ENCODE assay signal across 29 mouse cellular contexts in the genomic region with DNA sequence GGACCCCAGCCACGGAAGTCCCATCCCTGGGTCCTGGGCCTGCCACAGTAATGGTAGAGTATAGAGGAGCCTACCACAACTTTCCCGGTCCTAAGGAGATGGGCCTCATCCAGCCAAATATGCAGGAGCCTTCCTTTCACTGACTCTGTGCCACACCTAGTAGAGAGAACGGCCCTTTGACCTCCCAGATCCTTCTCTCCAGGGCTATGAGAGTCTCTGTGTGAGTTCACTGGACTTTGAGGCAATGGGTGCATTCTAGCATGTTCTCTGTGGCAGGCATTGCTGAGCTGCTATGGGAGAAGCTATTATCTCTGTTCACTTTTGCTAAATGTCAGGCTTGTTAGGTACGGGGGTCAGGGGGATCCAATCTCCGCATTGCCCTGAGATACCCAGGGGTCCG. TPM values are rescaled to one million over a fixed set of nuclear protein-coding genes. Genes with fewer than 3 reads are reported as not detected.
"Had no signal": no experiment of that assay in that cellular context is flagged by ENCODE, and none has a peak within 500 bp of the region (broad histone marks: within the 10 kb centered on the region; RNA-seq: fewer than 3 reads in every experiment).

No protein-coding gene starts in this region.

- H3K4me3 ChIP-seq: left cerebral cortex, adult 2 months; liver, embryonic 12.5 days; liver, embryonic 15.5 days; lung, embryonic 15.5 days; megakaryocyte, embryonic 14.5 days; midbrain, embryonic 10.5 days; midbrain, embryonic 15.5 days; neural tube, embryonic 12.5 days; neural tube, embryonic 15.5 days; stomach, embryonic 15.5 days had no signal

- H3K9me3 ChIP-seq: liver, embryonic 12.5 days; liver, embryonic 15.5 days; lung, embryonic 15.5 days; midbrain, embryonic 10.5 days; midbrain, embryonic 15.5 days; neural tube, embryonic 12.5 days; stomach, embryonic 15.5 days had no signal

- H3K9ac ChIP-seq: liver, embryonic 12.5 days; liver, embryonic 15.5 days; lung, embryonic 15.5 days; midbrain, embryonic 15.5 days; neural tube, embryonic 12.5 days; neural tube, embryonic 15.5 days; stomach, embryonic 15.5 days had no signal

- H3K4me1 ChIP-seq: liver, embryonic 12.5 days; liver, embryonic 15.5 days; lung, embryonic 15.5 days; megakaryocyte, embryonic 14.5 days; midbrain, embryonic 15.5 days; neural tube, embryonic 12.5 days; neural tube, embryonic 15.5 days; stomach, embryonic 15.5 days had no signal

- ATAC-seq: inflammation-experienced regulatory T-cells, adult 6 months; liver, embryonic 12.5 days; midbrain, embryonic 15.5 days had no signal

- H3K27ac ChIP-seq: kidney, postnatal 0 days; left cerebral cortex, adult 2 months; liver, embryonic 12.5 days; liver, embryonic 15.5 days; lung, embryonic 15.5 days; midbrain, embryonic 15.5 days; neural tube, embryonic 12.5 days; neural tube, embryonic 15.5 days; stomach, embryonic 15.5 days had no signal

- H3K27me3 ChIP-seq: liver, embryonic 12.5 days; liver, embryonic 15.5 days; lung, embryonic 15.5 days; midbrain, embryonic 15.5 days; neural tube, embryonic 12.5 days; neural tube, embryonic 15.5 days; stomach, embryonic 15.5 days had no signal

- H3K36me3 ChIP-seq: liver, embryonic 12.5 days; liver, embryonic 15.5 days; lung, embryonic 15.5 days; midbrain, embryonic 10.5 days; midbrain, embryonic 15.5 days; neural tube, embryonic 12.5 days; neural tube, embryonic 15.5 days; stomach, embryonic 15.5 days had no signal

- DNase-seq: layer of hippocampus, postnatal 36 days; lung, adult 18-20 months; lung, postnatal 10 days; lung, postnatal 36 days; right cerebral cortex, adult 18-20 months; right cerebral cortex, postnatal 14 days; right cerebral cortex, postnatal 4 days; spleen, adult 18-20 months; thymus, postnatal 36 days had no signal

- H3K4me2 ChIP-seq: liver, embryonic 12.5 days; liver, embryonic 15.5 days; lung, embryonic 15.5 days; midbrain, embryonic 15.5 days; neural tube, embryonic 12.5 days; neural tube, embryonic 15.5 days; stomach, embryonic 15.5 days had no signal

RNA-seq across cellular contexts. Expression of a gene that starts 18.3 kb away (rescaled TPM):
- total RNA-seq: layer of hippocampus, adult 8-10 months; layer of hippocampus, postnatal 10 days; layer of hippocampus, postnatal 36 days; left cerebral cortex, adult 2 months; left cerebral cortex, postnatal 10 days; left cerebral cortex, postnatal 36 days had no signal
- polyA plus RNA-seq: inflammation-experienced regulatory T-cells, adult 6 months; kidney, embryonic 14.5 days; kidney, postnatal 0 days; limb, embryonic 11.5 days; limb, embryonic 14.5 days; liver, embryonic 12.5 days; liver, embryonic 15.5 days; lung, embryonic 15.5 days; midbrain, embryonic 10.5 days; midbrain, embryonic 15.5 days; neural tube, embryonic 12.5 days; neural tube, embryonic 15.5 days; stomach, embryonic 15.5 days; urinary bladder, adult 2 months had no signal

RNA-seq across cellular contexts. Expression of a gene that starts 25.6 kb away (rescaled TPM):
- total RNA-seq: layer of hippocampus, postnatal 10 days; left cerebral cortex, adult 2 months had no signal
- polyA plus RNA-seq: inflammation-experienced regulatory T-cells, adult 6 months; limb, embryonic 11.5 days; midbrain, embryonic 10.5 days; midbrain, embryonic 15.5 days; neural tube, embryonic 12.5 days had no signal

RNA-seq across cellular contexts. Expression of a gene that starts 37.4 kb away (rescaled TPM):
- total RNA-seq: layer of hippocampus, adult 8-10 months; layer of hippocampus, postnatal 10 days; layer of hippocampus, postnatal 36 days; left cerebral cortex, adult 2 months; left cerebral cortex, postnatal 10 days; left cerebral cortex, postnatal 36 days had no signal
- polyA plus RNA-seq: inflammation-experienced regulatory T-cells, adult 6 months; kidney, embryonic 14.5 days; kidney, postnatal 0 days; limb, embryonic 11.5 days; liver, embryonic 12.5 days; liver, embryonic 15.5 days; lung, embryonic 15.5 days; midbrain, embryonic 10.5 days; midbrain, embryonic 15.5 days; neural tube, embryonic 12.5 days; neural tube, embryonic 15.5 days; stomach, embryonic 15.5 days had no signal
